In genomic region chr6:135149722-135150121, GRCm38 (mm10) we compare ENCODE assay signal across 26 mouse cellular contexts. TPM values are rescaled to one million over a fixed set of nuclear protein-coding genes. Genes with fewer than 3 reads are reported as not detected.
DNase-seq lines count a peak whose midpoint lies in the region; ATAC-seq and TF ChIP-seq lines count a peak whose summit lies in the region.
"Had no signal": no experiment of that assay in that cellular context is flagged by ENCODE, and none has a peak within 500 bp of the region (broad histone marks: within the 10 kb centered on the region; RNA-seq: fewer than 3 reads in every experiment).

No protein-coding gene starts in this region.

- DNase-seq in hindbrain, postnatal 0 days (ENCODE audit: low spot score): no peak
- DNase-seq in hindbrain, embryonic 14.5 days (ENCODE audit: low spot score): no peak
- no peak for DNase-seq in lung, adult 18-20 months
- no peak for DNase-seq in liver, embryonic 14.5 days (ENCODE audit: low read depth in 3 of 3, low spot score in 3 of 3)
- DNase-seq in cerebellum, postnatal 36 days: no peak
- DNase-seq: adrenal gland, adult 8-10 months; cerebellum, adult 8-10 months; spleen, adult 18-20 months had no signal

- no peak overlapping the region for H3K9ac ChIP-seq in forebrain, embryonic 15.5 days (replicated peaks)
- H3K9ac ChIP-seq in forebrain, embryonic 12.5 days: no peak overlapping the region
- no peak overlapping the region for H3K9ac ChIP-seq in hindbrain, postnatal 0 days (replicated peaks; ENCODE audit: low read length)
- no peak overlapping the region for H3K9ac ChIP-seq in hindbrain, embryonic 14.5 days
- no peak overlapping the region for H3K9ac ChIP-seq in lung, embryonic 15.5 days
- H3K9ac ChIP-seq in liver, embryonic 14.5 days (replicated peaks): no peak overlapping the region
- H3K9ac ChIP-seq: heart, embryonic 13.5 days; limb, embryonic 15.5 days had no signal

- H3K4me2 ChIP-seq in forebrain, embryonic 15.5 days (replicated peaks): no peak overlapping the region
- H3K4me2 ChIP-seq in forebrain, embryonic 12.5 days: no peak overlapping the region
- H3K4me2 ChIP-seq in hindbrain, postnatal 0 days (ENCODE audit: low read depth, low read length): no peak overlapping the region
- no peak overlapping the region for H3K4me2 ChIP-seq in hindbrain, embryonic 14.5 days (replicated peaks)
- no peak overlapping the region for H3K4me2 ChIP-seq in lung, embryonic 15.5 days
- no peak overlapping the region for H3K4me2 ChIP-seq in liver, embryonic 14.5 days (ENCODE audit: low read depth)
- H3K4me2 ChIP-seq: heart, embryonic 13.5 days; limb, embryonic 15.5 days had no signal

- no peak for TF ChIP-seq EP300 in liver, embryonic 14.5 days (IDR thresholded peaks at IDR 0.05; ENCODE audit: low read depth)

- TF ChIP-seq CTCF in hindbrain, postnatal 0 days (IDR thresholded peaks at IDR 0.05; ENCODE audit: low read depth): no peak
- peak; percentile 23; the same call in 1 of the 2 replicates for TF ChIP-seq CTCF in liver, embryonic 14.5 days (IDR thresholded peaks at IDR 0.05; ENCODE audit: low read depth)

- H3K4me3 ChIP-seq in forebrain, embryonic 15.5 days: no peak overlapping the region
- H3K4me3 ChIP-seq in forebrain, embryonic 12.5 days (replicated peaks): no peak overlapping the region
- no peak overlapping the region for H3K4me3 ChIP-seq in hindbrain, postnatal 0 days (ENCODE audit: low read length)
- no peak overlapping the region for H3K4me3 ChIP-seq in hindbrain, embryonic 14.5 days (replicated peaks; ENCODE audit: low read length)
- H3K4me3 ChIP-seq in lung, embryonic 15.5 days: no peak overlapping the region
- H3K4me3 ChIP-seq in liver, embryonic 14.5 days (ENCODE audit: insufficient read depth in 1 of 2, low read depth in 2 of 2, low read length in 2 of 2): no peak overlapping the region
- H3K4me3 ChIP-seq: embryonic facial prominence, embryonic 10.5 days; heart, embryonic 13.5 days; limb, embryonic 15.5 days; megakaryocyte, embryonic 14.5 days; myocyte had no signal

- 84% methylated on average over 4 of the region's 4 CpGs for WGBS in forebrain, embryonic 15.5 days
- WGBS in forebrain, embryonic 12.5 days: 82% methylated on average over 4 of the region's 4 CpGs
- 85% methylated on average over 4 of the region's 4 CpGs for WGBS in hindbrain, postnatal 0 days
- WGBS in hindbrain, embryonic 14.5 days: 93% methylated on average over 4 of the region's 4 CpGs
- 67% methylated on average over 4 of the region's 4 CpGs for WGBS in lung, embryonic 15.5 days
- 84% methylated on average over 4 of the region's 4 CpGs for WGBS in liver, embryonic 14.5 days (ENCODE audit: insufficient replicate concordance)

- H3K9me3 ChIP-seq in forebrain, embryonic 15.5 days: no peaks in the 10 kb centered on the region
- no peaks in the 10 kb centered on the region for H3K9me3 ChIP-seq in forebrain, embryonic 12.5 days
- no peaks in the 10 kb centered on the region for H3K9me3 ChIP-seq in hindbrain, postnatal 0 days (ENCODE audit: low read length)
- H3K9me3 ChIP-seq in hindbrain, embryonic 14.5 days (ENCODE audit: control insufficient read depth, low read length): no peaks in the 10 kb centered on the region
- H3K9me3 ChIP-seq in lung, embryonic 15.5 days: no peaks in the 10 kb centered on the region
- H3K9me3 ChIP-seq in liver, embryonic 14.5 days (ENCODE audit: control insufficient read depth, low read length): no peaks in the 10 kb centered on the region
- H3K9me3 ChIP-seq: embryonic facial prominence, embryonic 10.5 days; heart, embryonic 13.5 days; limb, embryonic 15.5 days had no signal

- H3K36me3 ChIP-seq in forebrain, embryonic 15.5 days: no peaks in the 10 kb centered on the region
- no peaks in the 10 kb centered on the region for H3K36me3 ChIP-seq in forebrain, embryonic 12.5 days (replicated peaks)
- H3K36me3 ChIP-seq in hindbrain, postnatal 0 days (ENCODE audit: insufficient read depth, low read length): no peaks in the 10 kb centered on the region
- H3K36me3 ChIP-seq in hindbrain, embryonic 14.5 days (replicated peaks; ENCODE audit: control insufficient read depth, insufficient read depth): no peaks in the 10 kb centered on the region
- H3K36me3 ChIP-seq in lung, embryonic 15.5 days: no peaks in the 10 kb centered on the region
- H3K36me3 ChIP-seq in liver, embryonic 14.5 days (replicated peaks; ENCODE audit: control insufficient read depth, insufficient read depth, low read depth): peaks cover 92% of the 10 kb centered on the region
- H3K36me3 ChIP-seq: embryonic facial prominence, embryonic 10.5 days had no signal

- no peak overlapping the region for H3K27ac ChIP-seq in forebrain, embryonic 15.5 days (replicated peaks)
- no peak overlapping the region for H3K27ac ChIP-seq in forebrain, embryonic 12.5 days
- H3K27ac ChIP-seq in hindbrain, postnatal 0 days: no peak overlapping the region
- no peak overlapping the region for H3K27ac ChIP-seq in hindbrain, embryonic 14.5 days
- no peak overlapping the region for H3K27ac ChIP-seq in lung, embryonic 15.5 days
- no peak overlapping the region for H3K27ac ChIP-seq in liver, embryonic 14.5 days
- H3K27ac ChIP-seq: heart, embryonic 13.5 days; kidney, postnatal 0 days; limb, embryonic 15.5 days had no signal

- peak; percentile 36; the same call in 1 of the 2 replicates for ATAC-seq in forebrain, embryonic 15.5 days (replicated peaks)
- no peak for ATAC-seq in forebrain, embryonic 12.5 days (ENCODE audit: low FRiP score)
- peak; percentile 41; the same call in 1 of the 2 replicates for ATAC-seq in hindbrain, postnatal 0 days
- no peak for ATAC-seq in hindbrain, embryonic 14.5 days (ENCODE audit: low FRiP score)
- peak; percentile 28; the same call in 1 of the 2 replicates for ATAC-seq in lung, embryonic 15.5 days (ENCODE audit: borderline replicate concordance, extremely low read depth, low FRiP score, low TSS enrichment)
- no peak for ATAC-seq in liver, embryonic 14.5 days (ENCODE audit: insufficient read depth)
- ATAC-seq: CD4-positive, CD25-positive, alpha-beta regulatory T cell, adult 4 months; Patski had no signal

- H3K27me3 ChIP-seq in forebrain, embryonic 15.5 days: no peaks in the 10 kb centered on the region
- no peaks in the 10 kb centered on the region for H3K27me3 ChIP-seq in forebrain, embryonic 12.5 days
- no peaks in the 10 kb centered on the region for H3K27me3 ChIP-seq in hindbrain, postnatal 0 days (ENCODE audit: insufficient read depth, low read length)
- no peaks in the 10 kb centered on the region for H3K27me3 ChIP-seq in hindbrain, embryonic 14.5 days (ENCODE audit: control insufficient read depth, insufficient read depth, low read length)
- H3K27me3 ChIP-seq in lung, embryonic 15.5 days: no peaks in the 10 kb centered on the region
- H3K27me3 ChIP-seq in liver, embryonic 14.5 days (ENCODE audit: control insufficient read depth, insufficient read depth, low read length): no peaks in the 10 kb centered on the region
- H3K27me3 ChIP-seq: limb, embryonic 15.5 days; Patski had no signal

- H3K4me1 ChIP-seq in forebrain, embryonic 15.5 days: no peaks in the 10 kb centered on the region
- no peaks in the 10 kb centered on the region for H3K4me1 ChIP-seq in forebrain, embryonic 12.5 days
- H3K4me1 ChIP-seq in hindbrain, postnatal 0 days (ENCODE audit: insufficient read depth, low read length): no peaks in the 10 kb centered on the region
- no peaks in the 10 kb centered on the region for H3K4me1 ChIP-seq in hindbrain, embryonic 14.5 days (replicated peaks; ENCODE audit: control insufficient read depth, insufficient read depth, low read length)
- H3K4me1 ChIP-seq in lung, embryonic 15.5 days: no peaks in the 10 kb centered on the region
- no peaks in the 10 kb centered on the region for H3K4me1 ChIP-seq in liver, embryonic 14.5 days (replicated peaks; ENCODE audit: control insufficient read depth in 2 of 2, insufficient read depth in 2 of 2, low read length in 1 of 2)
- H3K4me1 ChIP-seq: heart, embryonic 13.5 days; limb, embryonic 15.5 days; megakaryocyte, embryonic 14.5 days had no signal

RNA-seq across cellular contexts. Expression of gene Gprc5d, which starts 31.6 kb away (rescaled TPM):
- not detected in 2 replicates for polyA plus RNA-seq in forebrain, embryonic 15.5 days (2015; fragmentation: Nextera tagmentation; extraction: Ambion mirVana)
- polyA plus RNA-seq in forebrain, embryonic 12.5 days (2016; fragmentation: Nextera tagmentation; extraction: Ambion mirVana): not detected in 2 replicates
- total RNA-seq in hindbrain, postnatal 0 days (2014; rRNA removed): not detected in 2 replicates
- not detected in 2 replicates for polyA plus RNA-seq in hindbrain, postnatal 0 days (2015; fragmentation: Nextera tagmentation; extraction: Ambion mirVana)
- not detected in 2 replicates for polyA plus RNA-seq in hindbrain, embryonic 14.5 days (2014; fragmentation: Nextera tagmentation; extraction: Ambion mirVana)
- polyA plus RNA-seq in lung, embryonic 15.5 days (2015; fragmentation: Nextera tagmentation; extraction: Ambion mirVana): not detected in 2 replicates
- 0.28 and 0.41 TPM in 2 replicates for polyA plus RNA-seq in liver, embryonic 14.5 days (2012; rRNA removed)
- polyA plus RNA-seq in liver, embryonic 14.5 days (2014; fragmentation: Nextera tagmentation; extraction: Ambion mirVana): not detected in 2 replicates
- total RNA-seq: adrenal gland, adult 8-10 months; common myeloid progenitor, adult 5-6 weeks; ES-E14; gastrocnemius, adult 18-20 months; gastrocnemius, postnatal 4 days; left cerebral cortex, postnatal 25 days; neutrophil, adult 5-6 weeks had no signal
- polyA plus RNA-seq: CD4-positive, CD25-positive, alpha-beta regulatory T cell, adult 4 months; embryonic facial prominence, embryonic 10.5 days; heart, embryonic 13.5 days; intestine, embryonic 14.5 days; limb, embryonic 15.5 days; Patski had no signal

RNA-seq across cellular contexts. Expression of gene Fam234b, which starts 48.1 kb away (rescaled TPM):
- polyA plus RNA-seq in forebrain, embryonic 15.5 days (2015; fragmentation: Nextera tagmentation; extraction: Ambion mirVana): 83.1 and 86.7 TPM in 2 replicates
- polyA plus RNA-seq in forebrain, embryonic 12.5 days (2016; fragmentation: Nextera tagmentation; extraction: Ambion mirVana): 48.8 and 52.2 TPM in 2 replicates
- total RNA-seq in hindbrain, postnatal 0 days (2014; rRNA removed): 75.7 and 79.0 TPM in 2 replicates
- 86.6 and 92.0 TPM in 2 replicates for polyA plus RNA-seq in hindbrain, postnatal 0 days (2015; fragmentation: Nextera tagmentation; extraction: Ambion mirVana)
- polyA plus RNA-seq in hindbrain, embryonic 14.5 days (2014; fragmentation: Nextera tagmentation; extraction: Ambion mirVana): 117 and 126 TPM in 2 replicates
- 21.1 and 23.3 TPM in 2 replicates for polyA plus RNA-seq in lung, embryonic 15.5 days (2015; fragmentation: Nextera tagmentation; extraction: Ambion mirVana)
- 18.7 and 19.1 TPM in 2 replicates for polyA plus RNA-seq in liver, embryonic 14.5 days (2012; rRNA removed)
- polyA plus RNA-seq in liver, embryonic 14.5 days (2014; fragmentation: Nextera tagmentation; extraction: Ambion mirVana): 27.8 and 34.9 TPM in 2 replicates

RNA-seq across cellular contexts. Expression of gene Hebp1, which starts 48.1 kb away (rescaled TPM):
- polyA plus RNA-seq in forebrain, embryonic 15.5 days (2015; fragmentation: Nextera tagmentation; extraction: Ambion mirVana): 2.6 and 2.8 TPM in 2 replicates
- 2.8 and 3.6 TPM in 2 replicates for polyA plus RNA-seq in forebrain, embryonic 12.5 days (2016; fragmentation: Nextera tagmentation; extraction: Ambion mirVana)
- 5.7 and 8.3 TPM in 2 replicates for total RNA-seq in hindbrain, postnatal 0 days (2014; rRNA removed)
- 10.3 and 13.2 TPM in 2 replicates for polyA plus RNA-seq in hindbrain, postnatal 0 days (2015; fragmentation: Nextera tagmentation; extraction: Ambion mirVana)
- polyA plus RNA-seq in hindbrain, embryonic 14.5 days (2014; fragmentation: Nextera tagmentation; extraction: Ambion mirVana): 3.1 and 3.3 TPM in 2 replicates
- 9.6 and 10.0 TPM in 2 replicates for polyA plus RNA-seq in lung, embryonic 15.5 days (2015; fragmentation: Nextera tagmentation; extraction: Ambion mirVana)
- 127 and 198 TPM in 2 replicates for polyA plus RNA-seq in liver, embryonic 14.5 days (2012; rRNA removed)
- 60.1 and 70.2 TPM in 2 replicates for polyA plus RNA-seq in liver, embryonic 14.5 days (2014; fragmentation: Nextera tagmentation; extraction: Ambion mirVana)

Comparison
In these comparisons a context has a peak if more than half of its experiments do, and no peak if none do; other contexts are left out.
1. ATAC-seq: peak in forebrain, embryonic 15.5 days (single experiment), hindbrain, postnatal 0 days (single experiment) and lung, embryonic 15.5 days (single experiment); none in forebrain, embryonic 12.5 days (single experiment), hindbrain, embryonic 14.5 days (single experiment) and liver, embryonic 14.5 days (single experiment).